Mouse (Mus musculus) ES-E14 (cell line): ENCODE data around the gene Lrp1. TPM values are rescaled to one million over a fixed set of nuclear protein-coding genes. Genes with fewer than 3 reads are reported as not detected.
A peak's percentile ranks its signal among the peaks of the same experiment; 100 is the strongest.
"Not testable (repeated sequence)": the region's sequence is repeated elsewhere in the genome, so short reads cannot be mapped to it uniquely, and the experiment has no call there.

Source experiments
- DNase-seq: peaks from one replicate; pipeline ENCODE4 v3.0.0-alpha.2; 2013; ENCODE audit warnings: low read depth, low spot score
- H3K27ac ChIP-seq: 2 replicates; pipeline ENCODE4 v1.5.1; 2012; ENCODE audit warnings: low read depth, mild to moderate bottlenecking, low read length, moderate library complexity, mixed read lengths; ENCODE audit not compliant: poor library complexity, insufficient read depth, severe bottlenecking
- H3K36me3 ChIP-seq: 2 replicates; pipeline ENCODE4 v1.6.1; 2012; ENCODE audit warnings: mild to moderate bottlenecking, low read length, moderate library complexity, mixed read lengths; ENCODE audit not compliant: control insufficient read depth, poor library complexity, insufficient read depth, severe bottlenecking
- H3K4me1 ChIP-seq, 2 experiments: fragments of 150-350 bp in 1 of 2; sonication (generic) in 1 of 2; 2 replicates each; pipeline ENCODE4 v1.6.1; 2012; ENCODE audit warnings: low read length in 2 of 2, mild to moderate bottlenecking in 1 of 2, mixed read lengths in 1 of 2; ENCODE audit not compliant: control insufficient read depth in 2 of 2, insufficient read depth in 2 of 2, poor library complexity in 1 of 2
- H3K4me3 ChIP-seq, 2 experiments: fragments of 150-350 bp in 1 of 2; sonication (generic) in 1 of 2; 2 replicates each; pipeline ENCODE4 v1.5.1; 2012; ENCODE audit warnings: low read length in 2 of 2, low read depth in 1 of 2, mild to moderate bottlenecking in 1 of 2, mixed read lengths in 1 of 2; ENCODE audit not compliant: insufficient read depth in 1 of 2, poor library complexity in 1 of 2, severe bottlenecking in 1 of 2
- H3K9ac ChIP-seq: 2 replicates; pipeline ENCODE4 v1.6.1; 2012; ENCODE audit warnings: low read depth, mild to moderate bottlenecking, low read length, mixed read lengths; ENCODE audit not compliant: poor library complexity, insufficient read depth, severe bottlenecking
- H3K9me3 ChIP-seq: fragments of 150-350 bp; sonication (generic); 2 replicates; pipeline ENCODE4 v1.6.1; 2012; ENCODE audit warnings: low read depth, mild to moderate bottlenecking, low read length; ENCODE audit not compliant: control insufficient read depth, insufficient read depth
- CHD2 ChIP-seq: IDR thresholded peaks from 2 replicates; pipeline ENCODE4 v1.6.1; 2014; ENCODE audit warnings: mild to moderate bottlenecking, low read depth, low read length, inconsistent platforms
- HCFC1 ChIP-seq: IDR thresholded peaks from 2 replicates; pipeline ENCODE4 v1.6.1; 2012; ENCODE audit warnings: low read length, inconsistent platforms, borderline replicate concordance; ENCODE audit not compliant: insufficient read depth
- MAFK ChIP-seq: IDR thresholded peaks from 2 replicates; pipeline ENCODE4 v1.6.1; 2014; ENCODE audit warnings: mild to moderate bottlenecking, low read depth, low read length, inconsistent platforms; ENCODE audit not compliant: insufficient read depth
- ZC3H11A ChIP-seq: IDR thresholded peaks from 2 replicates; pipeline ENCODE4 v1.6.1; 2012; ENCODE audit warnings: low read depth, mild to moderate bottlenecking, inconsistent platforms, low read length, borderline replicate concordance
- ZNF384 ChIP-seq: IDR thresholded peaks from 2 replicates; pipeline ENCODE4 v1.6.1; 2012; ENCODE audit warnings: low read depth, low read length, inconsistent platforms
- in situ Hi-C, 2 experiments: fragments of 600-800 bp; cut with MboI; formaldehyde crosslinking; loops; one replicate each; pipeline ENCODE4 v1.15.1; 2025; ENCODE audit warnings: low sequenced_read_pairs in 2 of 2, inconsistent platforms in 1 of 2; ENCODE audit not compliant: unreplicated experiment in 2 of 2
- total RNA-seq: library from RNA; depleted of rRNA; stranded (reverse); fragments of 300-350 nt; gene quantifications from 2 replicates; pipeline ENCODE4 v1.2.3, GENCODE M21; 2012

Lrp1 gene
- total RNA-seq, 1 experiment = 69.6 TPM

- peak overlapping the region; percentile 44 for H3K9ac ChIP-seq
- TF ChIP-seq ZC3H11A (no peak), CHD2 (no peak), HCFC1 (no peak), ZNF384 (no peak), MAFK (no peak)
- DNase-seq = no peak
- H3K27ac ChIP-seq = no peak overlapping the region
- peaks cover 16% of the 10 kb centered on the region for H3K36me3 ChIP-seq
- peak overlapping the region; percentile 8 to 18; a peak in 3 of 4 replicates for H3K4me3 ChIP-seq
- in situ Hi-C loops = no loop called here
- peaks cover 0 to 35% of the 10 kb centered on the region in 2 experiments; a peak in 2 of 4 replicates for H3K4me1 ChIP-seq
- no peaks in the 10 kb centered on the region for H3K9me3 ChIP-seq
These were observed 40.5 kb upstream of the Lrp1 start for GRCm38 (mm10) chr10:127661291-127661914.

DNA sequence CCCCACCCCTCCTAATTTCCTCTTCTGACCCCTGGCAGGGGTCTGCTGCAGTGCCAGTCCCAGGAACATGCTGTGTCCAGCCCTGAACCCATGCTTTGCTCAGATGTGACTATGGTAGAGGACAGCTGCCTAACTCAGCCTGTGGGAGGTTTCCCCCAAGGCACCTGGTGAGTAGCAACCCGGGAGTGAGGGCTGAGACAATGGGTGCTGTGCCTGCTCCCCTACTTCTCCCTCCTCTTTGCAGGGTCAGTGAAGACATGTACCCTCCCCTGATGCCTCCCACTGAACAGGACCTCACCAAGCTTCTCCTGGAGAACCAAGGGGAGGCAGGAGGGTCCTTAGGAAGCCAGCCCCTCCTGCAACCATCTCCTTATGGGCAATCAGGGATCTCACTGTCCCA is 38.6 kb upstream of the Lrp1 start:
- Histone ChIP-seq H3K4me3 (no peak overlapping the region), H3K9me3 (no peaks in the 10 kb centered on the region), H3K27ac (no peak overlapping the region; the same call in 1 of the 2 replicates), H3K9ac (no peak overlapping the region), H3K36me3 (peaks cover 11% of the 10 kb centered on the region), H3K4me1 (peaks cover 0 to 34% of the 10 kb centered on the region in 2 experiments; a peak in 2 of 4 replicates)
- TF ChIP-seq ZC3H11A (no peak), ZNF384 (no peak), CHD2 (no peak), MAFK (no peak), HCFC1 (no peak)
- in situ Hi-C loops = no loop called here
- no peak for DNase-seq

DNA sequence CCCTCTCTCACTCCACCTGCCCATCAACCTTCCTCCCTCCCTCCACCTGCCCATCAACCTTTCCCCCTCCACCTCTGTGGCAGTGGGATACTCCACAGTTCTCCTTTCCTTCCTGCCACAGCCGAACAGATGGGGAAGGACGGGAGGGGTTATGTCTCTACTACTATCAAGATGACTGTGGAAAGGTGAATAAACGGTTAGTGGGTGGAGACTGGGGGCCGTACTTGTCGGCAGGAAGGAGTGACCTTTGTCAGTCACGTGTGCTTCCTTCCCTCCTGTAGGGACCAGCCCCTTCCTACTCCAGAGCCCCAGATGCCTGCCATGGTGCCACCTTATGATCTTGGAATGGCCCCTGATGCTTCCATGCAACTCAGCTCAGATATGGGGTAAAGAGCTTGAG is 37.1 kb upstream of the Lrp1 start:
- Histone ChIP-seq H3K9me3 (no peaks in the 10 kb centered on the region), H3K4me3 (peak overlapping the region; percentile 71 to 93), H3K9ac (peak overlapping the region; percentile 78), H3K27ac (0 out of 2 replicates have a peak overlapping the region, but pooled peaks have one; percentile 50), H3K36me3 (peaks cover 9% of the 10 kb centered on the region), H3K4me1 (peaks cover 0 to 27% of the 10 kb centered on the region in 2 experiments; a peak in 2 of 4 replicates)
- in situ Hi-C loops = no loop called here
- DNase-seq = no peak
- TF ChIP-seq MAFK = no peak

- H3K36me3 ChIP-seq, H3K27ac ChIP-seq, DNase-seq, H3K9me3 ChIP-seq, in situ Hi-C loops: not testable (repeated sequence)
- peaks cover 0 to 22% of the 10 kb centered on the region in 2 experiments; a peak in 2 of 4 replicates for H3K4me1 ChIP-seq
- peak overlapping the region; percentile 71 to 93 for H3K4me3 ChIP-seq
- H3K9ac ChIP-seq = peak overlapping the region; percentile 49; the same call in 1 of the 2 replicates
These were observed 36.7 kb upstream of the Lrp1 start for GRCm38 (mm10) chr10:127657617-127658016.

GRCm38 (mm10) chr10:127654970-127655579 is 34.1 kb upstream of the Lrp1 start:
- TF ChIP-seq ZNF384 = no peak
- TF ChIP-seq MAFK = no peak
- TF ChIP-seq CHD2 = no peak
- Histone ChIP-seq H3K4me3 (no peak overlapping the region), H3K27ac (no peak overlapping the region), H3K9ac (no peak overlapping the region), H3K4me1 (peaks cover 0 to 15% of the 10 kb centered on the region in 2 experiments; a peak in 1 of 4 replicates), H3K36me3 (peaks cover 8% of the 10 kb centered on the region), H3K9me3 (no peaks in the 10 kb centered on the region)
- no peak for DNase-seq
- in situ Hi-C loops = no loop called here
